Mouse (Mus musculus): ENCODE results near the gene Gm8220. TPM values are rescaled to one million over a fixed set of nuclear protein-coding genes. Genes with fewer than 3 reads are reported as not detected.

The Gm8220 gene
- not detected for polyA plus RNA-seq (2015; fragmentation: Illumina TruSeq; extraction: RNeasy Lipid Tissue Mini Kit (QIAGEN cat#74804); ENCODE audit: low read depth, low replicate concordance)

DNA sequence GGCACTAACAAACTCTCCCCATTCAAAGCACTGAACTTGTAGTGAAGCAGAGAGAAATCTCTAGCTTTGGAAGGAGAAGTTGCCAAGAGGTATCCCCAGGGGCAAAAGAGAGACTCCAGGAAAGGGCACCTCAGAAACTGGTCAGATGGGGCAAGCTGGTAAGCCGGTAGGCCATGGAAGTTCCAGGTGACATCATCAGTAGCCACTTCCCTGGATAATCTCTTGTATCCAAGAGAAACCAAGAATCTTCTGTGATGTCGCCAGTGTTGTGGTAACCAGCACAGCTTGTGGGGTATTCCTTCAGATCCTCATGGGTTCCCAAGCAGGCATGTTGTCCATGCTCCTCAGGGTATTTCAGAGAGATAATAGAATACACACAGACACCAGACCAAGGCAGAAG is at the start of gene Gm8220:
Gm8220 (plus strand) TSS at position 301 of the 400 bp plus-strand sequence.

GRCm38 (mm10) chr14:44338484-44338883 is 53.1 kb downstream of the Gm8220 start, which contains the start of gene Gm5930:
TSS of gene Gm5930 (minus strand) at chr14:44338584.

Other genes with a start within 250 kb of the Gm8220 start
- not detected for gene Ear2, start 182.9 kb upstream of the Gm8220 start, polyA plus RNA-seq (2015; fragmentation: Illumina TruSeq; extraction: RNeasy Lipid Tissue Mini Kit (QIAGEN cat#74804); ENCODE audit: low read depth, low replicate concordance)
- gene Gm3327, start 161.7 kb upstream of the Gm8220 start, polyA plus RNA-seq (2015; fragmentation: Illumina TruSeq; extraction: RNeasy Lipid Tissue Mini Kit (QIAGEN cat#74804); ENCODE audit: low read depth, low replicate concordance), result not detected
- gene Gm8212, start 87.9 kb upstream of the Gm8220 start, polyA plus RNA-seq (2015; fragmentation: Illumina TruSeq; extraction: RNeasy Lipid Tissue Mini Kit (QIAGEN cat#74804); ENCODE audit: low read depth, low replicate concordance), result not detected
- gene 4930503E14Rik, start 72.3 kb upstream of the Gm8220 start, polyA plus RNA-seq (2015; fragmentation: Illumina TruSeq; extraction: RNeasy Lipid Tissue Mini Kit (QIAGEN cat#74804); ENCODE audit: low read depth, low replicate concordance), result not detected
- gene Gm5930, start 53.0 kb downstream of the Gm8220 start, polyA plus RNA-seq (2015; fragmentation: Illumina TruSeq; extraction: RNeasy Lipid Tissue Mini Kit (QIAGEN cat#74804); ENCODE audit: low read depth, low replicate concordance), result not detected
- gene Gm8229, start 79.8 kb downstream of the Gm8220 start, polyA plus RNA-seq (2015; fragmentation: Illumina TruSeq; extraction: RNeasy Lipid Tissue Mini Kit (QIAGEN cat#74804); ENCODE audit: low read depth, low replicate concordance), result not detected
- gene Gm3371, start 125.1 kb downstream of the Gm8220 start, polyA plus RNA-seq (2015; fragmentation: Illumina TruSeq; extraction: RNeasy Lipid Tissue Mini Kit (QIAGEN cat#74804); ENCODE audit: low read depth, low replicate concordance), result not detected
- not detected for gene Gm8232, start 148.1 kb downstream of the Gm8220 start, polyA plus RNA-seq (2015; fragmentation: Illumina TruSeq; extraction: RNeasy Lipid Tissue Mini Kit (QIAGEN cat#74804); ENCODE audit: low read depth, low replicate concordance)
- not detected for gene BC061237, start 206.9 kb downstream of the Gm8220 start, polyA plus RNA-seq (2015; fragmentation: Illumina TruSeq; extraction: RNeasy Lipid Tissue Mini Kit (QIAGEN cat#74804); ENCODE audit: low read depth, low replicate concordance)
- gene Gm17093, start 232.7 kb downstream of the Gm8220 start, polyA plus RNA-seq (2015; fragmentation: Illumina TruSeq; extraction: RNeasy Lipid Tissue Mini Kit (QIAGEN cat#74804); ENCODE audit: low read depth, low replicate concordance), result not detected

Data from brain, adult 10 weeks (tissue).